ENCODE assay signal across 8 mouse cellular contexts in genomic region chr9:36933813-36934493, GRCm38 (mm10).
DNase-seq lines count a peak whose midpoint lies in the region; ATAC-seq and TF ChIP-seq lines count a peak whose summit lies in the region.

No protein-coding gene starts in this region.

- no peak for ATAC-seq in G1E (ENCODE audit: extremely low read depth, insufficient number of reproducible peaks, low FRiP score, poor library complexity, severe bottlenecking)
- peak; percentile 80 for ATAC-seq in forebrain, embryonic 12.5 days (ENCODE audit: low FRiP score)

- no peak overlapping the region for H3K4me3 ChIP-seq in G1E (ENCODE audit: low read depth, low read length)
- H3K4me3 ChIP-seq in forebrain, embryonic 12.5 days (replicated peaks): no peak overlapping the region
- no peak overlapping the region for H3K4me3 ChIP-seq in lung, adult 2 months (replicated peaks; ENCODE audit: extremely low read depth, low read depth, low read length)

- H3K27ac ChIP-seq in forebrain, embryonic 12.5 days: 0 out of 2 replicates have a peak overlapping the region, but pooled peaks have one; percentile 5

- no peaks in the 10 kb centered on the region for H3K9me3 ChIP-seq in G1E (replicated peaks)
- H3K9me3 ChIP-seq in forebrain, embryonic 12.5 days: 0 out of 2 replicates have a peak, but pooled peaks cover 4% of the 10 kb centered on the region

- H3K4me2 ChIP-seq in forebrain, embryonic 12.5 days: peak overlapping the region; percentile 4

- no peaks in the 10 kb centered on the region for H3K4me1 ChIP-seq in G1E (ENCODE audit: insufficient read depth, low read depth, low read length)
- peaks cover 26% of the 10 kb centered on the region for H3K4me1 ChIP-seq in forebrain, embryonic 12.5 days
- no peaks in the 10 kb centered on the region for H3K4me1 ChIP-seq in lung, adult 2 months (ENCODE audit: control insufficient read depth, insufficient read depth, low read length)

- no peaks in the 10 kb centered on the region for H3K36me3 ChIP-seq in G1E (replicated peaks)
- peaks cover 11% of the 10 kb centered on the region for H3K36me3 ChIP-seq in forebrain, embryonic 12.5 days (replicated peaks)

- intact Hi-C loops in heart, postnatal 14 days (cut with DNase I): no loop called here

- TF ChIP-seq POLR2A in lung, adult 2 months (IDR thresholded peaks at IDR 0.05; ENCODE audit: borderline replicate concordance, extremely low read depth, low read depth, low read length): no peak

- H3K9ac ChIP-seq in forebrain, embryonic 12.5 days: no peak overlapping the region

- DNase-seq in G1E (ENCODE audit: low spot score): no peak
- peak; percentile 3 for DNase-seq in c-Kit-positive CD71-negative TER-119-negative erythroid progenitor cells, embryonic 14.5 days (ENCODE audit: low read depth)
- DNase-seq in heart, postnatal 14 days: peak; percentile 62 to 75
- DNase-seq in kidney, postnatal 36 days: peak; percentile 47 to 65
- peak; percentile 23 for DNase-seq in lung, adult 2 months
- peak; percentile 59 for DNase-seq in ovary, postnatal 36 days (ENCODE audit: low spot score)
- no peak for DNase-seq in spleen, adult 12 weeks (ENCODE audit: low spot score)

- H3K27me3 ChIP-seq in G1E (ENCODE audit: insufficient read depth, low read length): no peaks in the 10 kb centered on the region; the same call in 1 of the 2 replicates
- H3K27me3 ChIP-seq in forebrain, embryonic 12.5 days: no peaks in the 10 kb centered on the region

- WGBS in forebrain, embryonic 12.5 days: 35% methylated on average over 16 of the region's 16 CpGs
- 48% methylated on average over 16 of the region's 16 CpGs for WGBS in lung, adult 2 months

- peak; percentile 13; the same call in 1 of the 2 replicates for TF ChIP-seq CTCF in G1E (IDR thresholded peaks at IDR 0.05; ENCODE audit: low read depth, low read length)
- peak; percentile 19; the same call in 1 of the 2 replicates for TF ChIP-seq CTCF in lung, adult 2 months (IDR thresholded peaks at IDR 0.05; ENCODE audit: insufficient read depth, low read length)

Comparison
In these comparisons a context has a peak if more than half of its experiments do, and no peak if none do; other contexts are left out.
1. DNase-seq: peak in c-Kit-positive CD71-negative TER-119-negative erythroid progenitor cells, embryonic 14.5 days (single experiment), heart, postnatal 14 days (2 of 2), kidney, postnatal 36 days (2 of 2), lung, adult 2 months (single experiment) and ovary, postnatal 36 days (single experiment); none in G1E (single experiment) and spleen, adult 12 weeks (single experiment).